Comparison of ENCODE assay signal across 12 mouse cellular contexts in genomic region chr1:86263564-86264339, GRCm38 (mm10). TPM values are rescaled to one million over a fixed set of nuclear protein-coding genes. Genes with fewer than 3 reads are reported as not detected.
DNase-seq lines count a peak whose midpoint lies in the region; ATAC-seq and TF ChIP-seq lines count a peak whose summit lies in the region.
"Had no signal": no experiment of that assay in that cellular context is flagged by ENCODE, and none has a peak within 500 bp of the region (broad histone marks: within the 10 kb centered on the region; RNA-seq: fewer than 3 reads in every experiment).

No protein-coding gene starts in this region.

- H3K4me1 ChIP-seq in bone marrow macrophage, adult 2 months (ENCODE audit: control insufficient read depth, insufficient read depth, low read length): peaks cover 26% of the 10 kb centered on the region
- no peaks in the 10 kb centered on the region for H3K4me1 ChIP-seq in lung, embryonic 16.5 days (replicated peaks; ENCODE audit: control insufficient read depth, insufficient read depth, low read length)
- H3K4me1 ChIP-seq in forebrain, embryonic 16.5 days (replicated peaks; ENCODE audit: control insufficient read depth, insufficient read depth, low read length): no peaks in the 10 kb centered on the region
- H3K4me1 ChIP-seq in forebrain, postnatal 0 days (ENCODE audit: insufficient read depth): no peaks in the 10 kb centered on the region
- H3K4me1 ChIP-seq: midbrain, embryonic 15.5 days had no signal

- no peak overlapping the region for H3K4me3 ChIP-seq in bone marrow macrophage, adult 2 months (ENCODE audit: insufficient read depth, low read length)
- H3K4me3 ChIP-seq in lung, embryonic 16.5 days (ENCODE audit: low read length): no peak overlapping the region
- no peak overlapping the region for H3K4me3 ChIP-seq in forebrain, embryonic 16.5 days (replicated peaks; ENCODE audit: low read length)
- H3K4me3 ChIP-seq in forebrain, postnatal 0 days (ENCODE audit: low read depth, low read length): no peak overlapping the region
- H3K4me3 ChIP-seq: midbrain, embryonic 15.5 days had no signal

- TF ChIP-seq POLR2A in bone marrow macrophage, adult 2 months (IDR thresholded peaks at IDR 0.05; ENCODE audit: borderline replicate concordance, low read depth, low read length): no peak

- TF ChIP-seq CTCF in bone marrow macrophage, adult 2 months (IDR thresholded peaks at IDR 0.05; ENCODE audit: low read depth, low read length): no peak
- TF ChIP-seq CTCF in forebrain, postnatal 0 days (IDR thresholded peaks at IDR 0.05; ENCODE audit: low read depth): no peak

- ATAC-seq in lung, embryonic 16.5 days (ENCODE audit: low read depth): peak; percentile 38; the same call in 1 of the 2 replicates
- 0 out of 2 replicates have a peak, but pooled peaks have one; percentile 7 for ATAC-seq in neutrophil, adult 5-6 weeks (ENCODE audit: extremely low read depth, insufficient number of reproducible peaks, low FRiP score, poor library complexity, severe bottlenecking)
- no peak for ATAC-seq in forebrain, embryonic 16.5 days
- no peak for ATAC-seq in forebrain, postnatal 0 days
- ATAC-seq: midbrain, embryonic 15.5 days had no signal

- peak overlapping the region; percentile 59 for H3K27ac ChIP-seq in bone marrow macrophage, adult 2 months (ENCODE audit: insufficient read depth, low read depth, low read length)
- no peak overlapping the region for H3K27ac ChIP-seq in lung, embryonic 16.5 days (ENCODE audit: low read length)
- no peak overlapping the region for H3K27ac ChIP-seq in forebrain, embryonic 16.5 days (ENCODE audit: low read length)
- H3K27ac ChIP-seq in forebrain, postnatal 0 days (ENCODE audit: low read depth, low read length): no peak overlapping the region
- H3K27ac ChIP-seq: midbrain, embryonic 15.5 days had no signal

- H3K9ac ChIP-seq in lung, embryonic 16.5 days (ENCODE audit: low read length): no peak overlapping the region
- H3K9ac ChIP-seq in forebrain, embryonic 16.5 days (replicated peaks; ENCODE audit: low read depth, low read length): no peak overlapping the region
- H3K9ac ChIP-seq in forebrain, postnatal 0 days: no peak overlapping the region
- H3K9ac ChIP-seq: midbrain, embryonic 15.5 days had no signal

- H3K27me3 ChIP-seq in lung, embryonic 16.5 days (ENCODE audit: control insufficient read depth, insufficient read depth, low read depth, low read length): no peaks in the 10 kb centered on the region
- no peaks in the 10 kb centered on the region for H3K27me3 ChIP-seq in forebrain, embryonic 16.5 days (replicated peaks; ENCODE audit: control insufficient read depth, insufficient read depth, low read length)
- H3K27me3 ChIP-seq in forebrain, postnatal 0 days (ENCODE audit: insufficient read depth, low read length): no peaks in the 10 kb centered on the region
- H3K27me3 ChIP-seq: midbrain, embryonic 15.5 days had no signal

- WGBS in lung, embryonic 16.5 days: 49% methylated on average over 7 of the region's 7 CpGs
- 58% methylated on average over 7 of the region's 7 CpGs for WGBS in forebrain, embryonic 16.5 days
- WGBS in forebrain, postnatal 0 days: 56% methylated on average over 7 of the region's 7 CpGs

- DNase-seq in B cell, adult 2 months: peak; percentile 40 to 41
- no peak for DNase-seq in ovary, postnatal 14 days (ENCODE audit: low spot score)
- no peak for DNase-seq in forebrain, postnatal 0 days
- DNase-seq: adrenal gland, postnatal 10 days; cerebellum, adult 2 months; kidney, postnatal 14 days; thymus, postnatal 25 days had no signal

- H3K36me3 ChIP-seq in lung, embryonic 16.5 days (ENCODE audit: control insufficient read depth, insufficient read depth, low read length): no peaks in the 10 kb centered on the region
- no peaks in the 10 kb centered on the region for H3K36me3 ChIP-seq in forebrain, embryonic 16.5 days (ENCODE audit: control insufficient read depth, insufficient read depth)
- H3K36me3 ChIP-seq in forebrain, postnatal 0 days (ENCODE audit: insufficient read depth): no peaks in the 10 kb centered on the region
- H3K36me3 ChIP-seq: midbrain, embryonic 15.5 days had no signal

- H3K9me3 ChIP-seq in lung, embryonic 16.5 days (ENCODE audit: control insufficient read depth, low read length): no peaks in the 10 kb centered on the region
- H3K9me3 ChIP-seq in forebrain, embryonic 16.5 days (ENCODE audit: control insufficient read depth, low read length): no peaks in the 10 kb centered on the region
- H3K9me3 ChIP-seq in forebrain, postnatal 0 days (ENCODE audit: low read length): no peaks in the 10 kb centered on the region
- H3K9me3 ChIP-seq: midbrain, embryonic 15.5 days had no signal

- H3K4me2 ChIP-seq in lung, embryonic 16.5 days (ENCODE audit: low read depth, low read length): no peak overlapping the region
- no peak overlapping the region for H3K4me2 ChIP-seq in forebrain, embryonic 16.5 days (ENCODE audit: low read length)
- H3K4me2 ChIP-seq in forebrain, postnatal 0 days (ENCODE audit: low read depth): no peak overlapping the region
- H3K4me2 ChIP-seq: midbrain, embryonic 15.5 days had no signal

RNA-seq across cellular contexts. Expression of gene B3gnt7, which starts 38.9 kb away (rescaled TPM):
- polyA plus RNA-seq in bone marrow macrophage, adult 2 months (2012; ENCODE audit: insufficient read depth, insufficient read length, missing spikeins): 0.21 TPM in 1 of 2 replicates, not detected in the other
- 4.5 and 4.7 TPM in 2 replicates for polyA plus RNA-seq in lung, embryonic 16.5 days (2015; fragmentation: Nextera tagmentation; extraction: Ambion mirVana)
- 1.8 and 3.4 TPM in 2 replicates for total RNA-seq in neutrophil, adult 5-6 weeks (2017)
- 3.8 and 6.7 TPM in 2 replicates for polyA plus RNA-seq in forebrain, embryonic 16.5 days (2015; fragmentation: Nextera tagmentation; extraction: Ambion mirVana)
- total RNA-seq in forebrain, postnatal 0 days (2014; rRNA removed): 10.6 and 11.1 TPM in 2 replicates
- 10.7 and 11.7 TPM in 2 replicates for polyA plus RNA-seq in forebrain, postnatal 0 days (2015; fragmentation: Nextera tagmentation; extraction: Ambion mirVana)

Comparison
In these comparisons a context has a peak if more than half of its experiments do, and no peak if none do; other contexts are left out.
1. DNase-seq: peak in B cell, adult 2 months (2 of 2); none in ovary, postnatal 14 days (single experiment) and forebrain, postnatal 0 days (single experiment).
2. ATAC-seq: peak in lung, embryonic 16.5 days (single experiment) and neutrophil, adult 5-6 weeks (single experiment); none in forebrain, embryonic 16.5 days (single experiment) and forebrain, postnatal 0 days (single experiment).